Mouse (Mus musculus): ENCODE results near the gene Tmem41a.
"Not testable (repeated sequence)": the region's sequence is repeated elsewhere in the genome, so short reads cannot be mapped to it uniquely, and the experiment has no call there.

Gene Tmem41a

DNA sequence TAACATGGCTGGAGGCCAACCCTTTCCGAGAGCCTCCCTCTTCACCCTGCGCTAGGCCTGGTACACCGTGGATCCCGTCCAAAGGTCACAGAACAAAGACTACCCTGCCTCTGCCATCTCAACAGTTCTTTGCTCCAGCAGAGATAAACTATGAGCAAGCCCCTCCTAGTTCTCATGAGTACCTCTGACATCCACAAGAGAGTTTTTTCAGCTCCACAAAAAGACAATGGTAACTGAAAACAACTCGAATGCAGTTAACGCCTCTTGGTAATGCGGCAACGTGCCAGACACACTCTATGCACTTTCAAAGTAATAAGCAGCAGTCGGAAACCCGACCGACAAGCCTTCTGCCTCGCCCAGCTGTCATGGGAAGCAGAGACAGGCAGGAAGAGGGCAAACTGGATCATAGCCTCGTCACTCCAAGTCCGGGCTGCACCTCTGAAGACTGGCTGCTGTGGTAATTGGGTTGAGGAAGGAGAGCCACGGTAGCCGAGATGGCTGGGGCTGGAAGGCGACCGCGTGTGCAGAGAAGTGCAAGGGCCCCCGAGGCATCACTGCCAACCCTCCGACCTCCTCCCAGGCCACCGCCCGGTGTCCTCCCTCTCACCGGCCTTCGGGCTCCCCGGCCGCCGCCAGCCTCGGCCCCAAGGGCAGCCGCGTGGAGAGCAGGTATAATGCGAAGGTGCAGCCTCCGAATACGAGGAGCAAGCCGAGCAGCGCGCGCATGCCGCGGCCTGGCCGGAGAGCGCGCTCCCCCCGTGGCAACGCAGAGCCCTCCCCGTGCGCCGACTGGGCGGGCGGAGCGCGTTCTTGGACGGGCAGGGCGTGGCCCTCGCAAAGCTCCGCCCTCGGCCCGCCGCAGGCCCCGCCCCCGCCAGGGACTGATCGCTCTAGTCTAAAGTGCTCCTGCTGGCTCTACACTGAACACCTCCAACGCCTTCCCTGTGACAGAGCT, at the start of gene Tmem41a:
TSS of gene Tmem41a (minus strand) at position 792 of the 955 bp plus-strand sequence.
- peak; percentile 83 to 87 for DNase-seq (ENCODE audit: low spot score in 2 of 2)

DNA sequence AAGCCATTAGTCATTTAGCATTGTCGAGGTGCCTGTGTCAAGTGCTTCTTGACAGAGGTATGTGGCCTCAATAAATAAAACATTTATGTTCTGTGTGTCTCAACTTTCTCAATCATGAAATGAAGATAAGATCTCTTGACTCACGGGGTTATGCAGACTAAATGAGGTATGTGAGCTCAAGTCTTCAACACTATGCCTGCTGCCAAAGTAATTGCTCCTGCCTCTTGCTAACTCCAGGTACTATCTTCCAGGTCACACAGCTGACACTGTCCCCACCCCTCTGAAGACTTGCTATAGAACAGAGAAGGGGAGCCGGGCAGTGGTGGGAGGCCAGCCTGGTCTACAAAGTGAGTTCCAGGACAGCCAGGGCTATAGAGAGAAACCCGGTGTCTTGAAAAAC, 49.0 kb upstream of the Tmem41a start:
- no peak for DNase-seq (ENCODE audit: low spot score in 2 of 2)

DNA sequence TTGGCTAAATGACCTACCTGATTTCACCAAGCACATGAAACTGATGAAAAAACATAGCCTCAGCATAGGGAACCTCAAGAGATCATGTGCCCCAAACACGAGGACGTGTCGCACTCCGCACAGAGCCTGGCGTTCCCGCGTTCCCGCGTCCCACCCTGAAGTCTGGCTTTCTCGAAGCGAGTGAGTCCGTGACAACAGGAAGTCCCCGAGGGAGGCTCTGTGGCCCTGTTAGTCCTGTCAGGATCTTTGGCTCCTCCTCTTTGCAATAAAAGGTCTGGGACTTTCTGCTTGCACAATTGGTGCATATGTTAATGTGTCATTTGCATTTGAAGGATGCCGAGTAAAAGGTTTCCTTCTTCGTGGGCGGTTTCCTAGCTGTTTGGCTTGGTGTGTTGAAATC, 48.0 kb upstream of the Tmem41a start, which contains the start of gene Liph:
TSS of gene Liph (minus strand) at position 360 of the 400 bp plus-strand sequence.
- DNase-seq (ENCODE audit: low spot score in 2 of 2), result peak in 1 of 2 experiments; percentile 30

DNA sequence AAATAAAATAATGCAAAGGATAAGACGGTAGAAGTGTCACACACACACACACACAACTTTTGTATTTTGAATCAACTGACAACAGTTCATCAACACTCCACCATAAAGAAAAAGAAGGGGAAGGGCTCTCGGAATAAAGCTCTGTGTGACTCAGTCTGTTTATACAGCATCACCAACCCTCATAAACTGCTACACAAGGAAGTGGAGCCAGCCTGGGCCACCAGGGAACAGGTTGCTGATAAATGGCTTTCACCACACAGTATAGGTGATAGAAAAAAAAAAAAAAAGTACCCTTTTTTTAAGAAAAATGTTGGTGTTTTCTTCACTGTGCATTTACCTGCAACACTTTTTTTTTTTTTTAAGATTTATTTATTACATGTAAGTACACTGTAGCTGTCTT, 44.4 kb upstream of the Tmem41a start:
- DNase-seq (ENCODE audit: low spot score in 2 of 2), result no peak

DNA sequence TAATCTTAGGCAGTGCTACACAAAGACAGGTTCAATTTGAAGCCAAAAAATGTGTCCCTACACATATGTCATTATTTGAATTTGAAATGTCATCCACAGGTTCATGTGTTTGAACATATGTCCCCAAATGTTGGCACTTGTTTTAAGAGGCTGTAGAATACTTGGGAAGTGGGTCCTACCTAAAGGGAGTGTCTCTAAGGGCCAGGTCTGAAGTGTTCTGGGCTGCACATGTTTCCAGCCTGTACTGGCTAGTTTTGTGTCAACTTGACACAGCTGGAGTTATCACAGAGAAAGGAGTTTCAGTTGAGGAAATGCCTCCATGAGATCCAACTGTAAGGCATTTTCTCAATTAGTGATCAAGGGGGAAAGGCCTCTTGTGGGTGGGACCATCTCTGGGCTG, 43.5 kb upstream of the Tmem41a start:
- DNase-seq (ENCODE audit: low spot score in 2 of 2), result not testable (repeated sequence)

DNA sequence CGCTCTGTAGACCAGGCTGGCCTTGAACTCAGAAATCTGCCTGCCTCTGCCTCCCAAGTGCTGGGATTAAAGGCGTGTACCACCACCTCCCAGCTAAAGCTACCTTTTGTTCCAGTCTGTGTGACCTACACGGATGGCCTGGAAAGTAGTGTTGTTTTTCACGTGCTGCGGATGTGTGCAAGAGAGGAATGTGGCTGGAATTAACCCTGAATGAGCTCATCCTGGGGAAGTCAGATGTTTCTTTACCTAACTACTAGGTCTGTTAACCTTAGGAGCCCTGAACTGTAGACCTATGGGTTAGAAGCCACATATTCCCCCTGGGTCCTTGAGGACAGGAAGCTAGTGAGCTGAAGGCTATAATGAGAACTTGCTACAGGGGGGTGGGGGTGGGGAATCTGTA, 40.6 kb upstream of the Tmem41a start:
- no peak for DNase-seq (ENCODE audit: low spot score in 2 of 2)

DNA sequence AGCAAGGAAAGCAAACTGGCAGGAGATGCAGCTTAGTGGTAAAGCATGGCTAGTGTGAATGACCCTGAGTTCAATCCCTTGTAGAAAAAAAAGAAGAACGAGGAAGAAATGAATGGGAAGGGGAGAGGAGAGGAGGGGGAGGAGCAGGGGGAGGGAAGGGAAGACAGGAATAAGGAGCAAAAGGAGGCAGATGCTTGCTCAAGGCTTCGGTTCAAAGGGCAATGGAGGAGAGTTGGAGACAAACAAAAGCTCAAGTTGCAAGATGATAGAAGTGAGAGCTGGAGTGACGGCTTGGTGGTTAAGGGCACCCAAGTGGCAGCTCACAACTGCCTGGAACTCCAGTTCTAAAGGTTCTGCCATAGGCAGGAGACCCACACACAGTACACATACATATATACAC, 38.8 kb upstream of the Tmem41a start:
- no peak for DNase-seq (ENCODE audit: low spot score in 2 of 2)

DNA sequence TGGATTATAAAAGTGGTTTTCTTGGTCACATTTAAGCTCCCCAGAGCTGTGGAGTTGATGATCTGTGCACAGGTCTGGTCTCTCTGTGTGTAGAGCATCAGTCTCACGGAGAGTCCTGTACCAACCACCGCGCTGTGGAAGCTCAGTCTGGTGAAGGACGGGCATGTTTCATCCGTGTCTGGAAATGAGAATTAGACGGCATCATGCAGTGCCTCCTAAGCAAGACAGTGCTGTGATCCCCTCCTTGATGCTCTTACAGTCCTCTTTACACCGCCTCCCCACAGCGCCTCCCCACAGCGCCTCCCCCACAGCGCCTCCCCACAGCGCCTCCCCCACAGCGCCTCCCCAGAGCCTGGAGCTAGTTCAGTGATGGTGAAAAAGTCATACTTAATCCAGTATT, 36.7 kb upstream of the Tmem41a start:
- DNase-seq (ENCODE audit: low spot score in 2 of 2), result no peak

DNA sequence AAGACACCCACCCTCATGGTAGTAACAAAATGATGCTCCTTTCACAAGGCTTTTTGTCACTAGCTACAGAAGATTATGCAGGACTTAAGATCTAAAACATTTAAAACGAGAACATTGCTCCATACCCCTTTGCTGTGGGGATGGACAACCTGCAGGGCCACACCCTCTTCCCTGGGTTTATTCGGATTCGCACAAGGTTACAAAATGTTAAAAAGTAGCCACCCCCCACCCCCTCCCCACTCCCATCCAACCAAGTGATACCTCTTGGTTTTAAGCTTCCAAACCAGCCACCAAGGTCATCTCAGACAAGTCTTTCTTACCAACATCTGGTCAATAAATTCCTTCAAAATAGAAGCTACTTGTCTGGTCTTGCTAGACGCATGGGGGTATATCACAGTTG, 36.2 kb upstream of the Tmem41a start:
- no peak for DNase-seq (ENCODE audit: low spot score in 2 of 2)

DNA sequence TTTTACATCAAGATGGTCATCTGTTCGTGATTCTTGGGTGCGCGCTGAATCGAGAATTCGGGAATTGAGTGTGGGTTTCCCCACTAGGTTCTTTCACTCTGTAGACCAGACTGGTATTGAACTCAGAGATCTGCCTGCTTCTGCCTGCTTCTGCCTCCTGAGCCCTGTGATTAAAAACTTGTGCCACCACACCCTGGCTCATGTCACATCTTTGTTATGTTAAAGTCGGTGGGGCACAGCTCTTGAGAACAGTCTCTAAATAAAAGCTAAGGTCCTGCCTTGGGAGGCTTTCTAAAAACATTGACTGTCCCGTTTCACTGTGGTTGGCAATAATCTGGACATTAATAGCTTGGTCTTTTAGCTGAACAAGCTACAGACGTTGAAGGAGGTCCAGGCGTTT, 35.8 kb upstream of the Tmem41a start:
- no peak for DNase-seq (ENCODE audit: low spot score in 2 of 2)

DNA sequence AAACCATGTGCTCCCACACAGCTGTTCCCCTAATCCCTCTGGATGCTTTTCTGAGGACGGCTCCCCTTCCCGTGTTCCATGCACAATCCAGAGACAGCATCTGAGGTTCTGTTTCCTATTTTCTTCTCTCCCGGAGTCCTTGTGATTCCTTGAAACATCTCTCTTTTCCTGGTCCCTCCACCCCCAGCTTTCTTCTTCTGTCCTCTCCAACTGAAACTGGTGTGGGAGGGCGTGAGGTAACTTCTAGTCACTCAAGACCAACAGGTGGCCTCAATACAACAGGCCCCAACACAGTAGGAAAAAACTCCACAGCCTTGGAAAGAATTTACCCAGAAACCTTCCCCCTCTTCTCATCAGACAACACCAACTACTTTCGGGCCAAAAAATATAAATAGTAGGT, 30.0 kb upstream of the Tmem41a start:
- no peak for DNase-seq (ENCODE audit: low spot score in 2 of 2)

DNA sequence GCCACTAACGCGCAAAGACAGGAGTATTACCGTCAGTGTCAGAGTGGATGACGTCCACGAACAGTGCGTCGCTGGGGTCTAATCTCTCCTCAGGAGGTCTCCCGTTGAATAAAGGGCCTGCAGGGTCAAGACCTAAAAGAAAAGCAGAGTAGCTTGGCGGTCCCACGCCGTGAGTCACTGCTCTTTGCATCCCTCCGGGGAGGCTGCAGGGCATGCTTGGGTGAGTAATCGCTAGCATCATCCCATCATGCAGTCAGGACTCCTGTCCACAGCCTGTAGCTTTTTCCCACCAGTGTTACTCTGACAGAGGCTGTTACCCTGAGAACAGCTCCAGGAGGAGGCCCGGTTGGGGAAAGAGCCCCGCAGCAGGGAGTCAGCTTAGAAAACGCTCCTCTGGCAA, 28.9 kb upstream of the Tmem41a start:
- DNase-seq (ENCODE audit: low spot score in 2 of 2), result peak in 1 of 2 experiments; percentile 18

DNA sequence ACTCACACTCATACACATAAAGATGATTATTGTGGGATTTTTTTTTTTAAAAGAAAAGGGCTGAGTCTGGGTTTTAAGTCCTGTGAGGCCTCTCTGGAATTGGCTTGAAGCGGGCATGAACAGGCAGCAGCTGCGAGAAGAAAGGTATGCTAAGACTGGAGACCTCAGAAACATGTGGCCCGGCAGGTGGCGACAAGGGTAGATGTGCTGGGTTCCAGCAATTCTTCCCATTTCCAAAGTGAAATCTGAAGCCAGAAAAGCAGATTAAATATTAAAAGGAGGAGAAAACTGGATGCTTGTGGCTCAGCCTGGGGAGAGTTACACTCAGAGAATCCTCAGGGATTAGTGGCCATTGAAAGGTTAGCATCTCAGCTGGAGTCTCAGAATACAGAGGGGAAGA, 24.1 kb upstream of the Tmem41a start:
- DNase-seq (ENCODE audit: low spot score in 2 of 2), result no peak

DNA sequence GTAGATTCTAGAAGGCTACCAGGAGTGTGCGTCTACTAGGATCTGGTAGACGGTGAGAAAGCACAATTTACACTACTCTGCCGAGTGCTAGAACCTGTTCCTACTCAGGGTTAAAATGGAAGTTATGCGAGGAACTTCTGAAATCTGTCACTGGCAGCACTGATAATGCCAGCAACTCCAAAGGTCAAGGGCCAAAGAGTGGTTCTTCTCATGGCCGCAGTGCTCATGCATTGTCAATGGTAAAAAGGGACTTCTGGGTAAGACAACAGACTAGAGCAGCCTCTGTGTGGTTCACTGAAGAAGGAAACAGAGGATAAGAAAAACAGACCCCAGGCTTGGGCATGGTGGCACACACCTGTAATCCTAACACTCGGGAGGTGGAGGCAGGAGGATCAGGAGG, 23.2 kb upstream of the Tmem41a start:
- no peak for DNase-seq (ENCODE audit: low spot score in 2 of 2)

DNA sequence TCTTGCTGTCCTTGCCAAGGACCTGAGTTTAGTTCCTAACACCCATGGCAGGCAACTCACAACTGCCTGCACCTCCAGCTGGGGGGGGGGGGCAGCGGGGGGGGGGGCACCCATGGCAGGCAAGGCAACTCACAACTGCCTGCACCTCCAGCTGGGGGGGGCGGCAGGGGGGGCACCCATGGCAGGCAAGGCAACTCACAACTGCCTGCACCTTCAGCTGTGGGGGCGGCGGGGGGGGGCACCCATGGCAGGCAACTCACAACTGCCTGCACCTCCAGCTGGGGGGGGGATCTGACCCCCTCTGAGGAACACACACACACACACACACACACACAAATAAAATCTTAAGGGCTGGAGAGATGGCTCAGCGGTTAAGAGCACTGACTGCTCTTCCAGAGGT, 22.5 kb upstream of the Tmem41a start:
- no peak for DNase-seq (ENCODE audit: low spot score in 2 of 2)

DNA sequence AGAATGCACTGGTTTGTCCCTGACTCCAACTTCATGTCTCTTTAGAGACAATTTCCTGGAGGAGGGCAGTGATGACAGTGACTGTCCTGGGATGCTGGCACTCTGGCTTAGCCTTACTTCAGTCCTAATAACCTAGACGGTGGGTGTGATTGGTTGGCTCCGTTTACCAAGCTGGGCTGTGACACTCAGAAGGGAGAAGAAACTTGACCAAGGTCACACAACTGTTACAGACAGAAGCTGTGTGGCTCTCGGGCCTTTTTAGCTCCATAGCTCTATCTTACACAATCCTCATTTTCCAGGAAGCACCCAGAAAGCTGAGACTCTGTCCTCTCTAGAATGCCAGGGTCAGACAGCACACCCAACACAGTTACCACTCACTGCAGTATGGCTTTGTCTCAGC, 18.2 kb upstream of the Tmem41a start:
- DNase-seq (ENCODE audit: low spot score in 2 of 2), result no peak

DNA sequence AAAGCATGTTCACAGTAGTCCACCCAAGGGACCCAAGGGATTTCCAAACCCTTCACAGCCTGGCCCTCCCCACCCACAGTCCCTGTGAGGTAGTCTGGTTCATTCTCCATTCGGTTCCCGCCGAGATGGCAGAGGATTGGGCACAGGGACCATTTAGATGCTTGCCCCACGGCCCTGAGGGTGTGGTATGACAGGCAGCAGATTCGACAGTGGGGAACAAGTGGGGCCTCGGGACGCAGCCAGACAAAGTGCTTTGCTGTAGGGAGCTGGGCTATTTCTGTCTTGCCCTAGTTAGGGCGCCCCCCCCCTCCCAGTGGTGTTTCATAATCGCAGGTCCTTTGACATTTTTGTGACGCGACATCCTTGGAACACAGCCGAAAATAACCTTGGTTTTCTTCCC, 8.2 kb upstream of the Tmem41a start:
- DNase-seq (ENCODE audit: low spot score in 2 of 2), result peak in 1 of 2 experiments; percentile 61

DNA sequence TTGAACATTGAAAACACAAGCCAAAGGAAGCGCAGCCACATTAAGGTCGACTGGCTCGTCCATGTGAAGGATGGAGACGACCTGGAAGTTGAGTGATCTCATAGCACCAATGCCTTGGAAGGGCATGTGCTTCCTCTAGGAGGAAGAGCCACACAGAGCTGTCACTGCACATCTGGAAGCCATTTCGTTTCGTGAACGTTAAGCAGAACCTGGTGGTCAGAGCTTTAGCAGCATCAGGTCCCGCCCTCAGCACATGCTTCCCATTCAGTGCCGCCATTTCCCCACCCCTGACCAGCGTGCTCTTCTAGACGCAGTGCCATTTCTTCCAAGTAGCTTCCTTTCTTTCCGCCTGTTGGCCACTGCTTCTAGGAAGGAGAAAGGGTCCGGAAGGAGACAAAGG, 18.9 kb downstream of the Tmem41a start:
- no peak for DNase-seq (ENCODE audit: low spot score in 2 of 2)

DNA sequence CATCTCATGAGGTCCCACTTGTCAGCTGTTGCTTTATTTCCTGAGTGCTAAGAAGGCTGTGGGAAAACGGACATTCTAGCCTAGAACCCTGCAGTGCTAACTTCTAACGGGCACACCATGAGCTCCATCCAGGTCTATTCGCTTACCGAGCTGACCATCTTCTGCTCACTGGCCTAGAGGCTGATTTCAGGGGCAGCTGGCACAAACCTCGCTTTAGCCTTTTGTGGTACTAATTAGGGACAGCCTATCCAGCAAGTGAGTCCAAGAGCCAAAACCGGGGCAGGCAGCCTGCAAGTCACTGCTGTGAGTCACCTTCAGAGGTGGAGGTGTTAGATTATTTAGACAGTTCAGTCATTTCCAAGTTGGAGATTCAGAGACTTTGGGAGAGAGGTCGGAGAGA, 30.7 kb downstream of the Tmem41a start:
- DNase-seq (ENCODE audit: low spot score in 2 of 2), result no peak

DNA sequence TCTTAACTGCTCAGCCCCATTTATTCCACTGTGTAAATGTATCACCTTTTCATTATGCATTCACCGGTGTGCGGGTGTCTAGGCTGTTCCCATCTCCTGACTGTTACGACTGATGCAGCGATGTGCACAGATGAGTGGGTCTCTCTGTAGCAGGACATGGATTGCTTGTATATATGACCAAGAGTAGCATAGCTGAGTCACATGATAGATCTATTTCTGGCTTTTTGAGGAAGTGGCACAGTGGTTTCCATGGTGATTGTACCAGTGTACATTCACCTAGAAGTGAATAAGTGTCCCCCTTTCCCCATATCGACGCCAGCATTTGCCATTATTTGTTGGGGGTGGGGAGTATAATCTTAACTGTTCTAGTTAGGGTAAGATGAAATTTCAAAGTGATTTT, 34.0 kb downstream of the Tmem41a start:
- no peak for DNase-seq (ENCODE audit: low spot score in 2 of 2)

DNA sequence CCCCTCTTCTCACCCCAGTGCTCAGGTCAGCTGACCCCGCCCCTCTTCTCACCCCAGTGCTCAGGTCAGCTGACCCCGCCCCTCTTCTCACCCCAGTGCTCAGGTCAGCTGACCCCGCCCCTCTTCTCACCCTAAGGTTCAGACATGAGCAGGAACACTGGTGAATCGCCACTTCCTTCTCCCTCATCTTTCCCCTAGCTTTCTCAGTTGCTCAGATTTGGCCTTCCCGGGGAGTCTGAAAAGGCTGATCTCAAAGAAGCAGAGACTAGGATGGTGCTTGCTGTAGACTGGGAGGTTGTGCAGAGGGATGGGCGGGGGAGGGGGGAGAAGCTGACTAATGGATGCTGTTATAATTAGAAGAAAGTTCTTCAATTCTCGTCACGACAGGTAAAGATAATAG, 38.4 kb downstream of the Tmem41a start:
- DNase-seq (ENCODE audit: low spot score in 2 of 2), result not testable (repeated sequence)

DNA sequence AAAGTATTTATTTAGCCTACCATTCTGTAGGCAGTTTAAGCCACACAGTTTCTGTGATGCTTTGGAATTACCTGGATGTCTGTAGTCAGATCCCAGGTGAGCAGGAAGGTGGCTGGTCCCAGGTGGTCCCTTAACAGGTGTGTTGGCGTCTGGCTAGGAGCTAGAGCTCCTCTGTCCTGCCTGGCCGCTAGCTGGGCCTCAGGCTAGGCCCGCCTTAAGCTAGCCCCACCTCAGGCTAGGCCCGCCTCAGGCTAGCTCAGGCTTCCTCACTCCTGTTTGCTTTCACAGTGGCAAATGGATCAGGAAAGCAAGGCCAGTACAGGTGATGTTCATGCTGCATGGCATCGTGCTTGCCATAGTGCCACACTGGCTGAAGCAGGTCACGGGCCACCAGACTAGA, 40.5 kb downstream of the Tmem41a start:
- no peak for DNase-seq (ENCODE audit: low spot score in 2 of 2)

DNA sequence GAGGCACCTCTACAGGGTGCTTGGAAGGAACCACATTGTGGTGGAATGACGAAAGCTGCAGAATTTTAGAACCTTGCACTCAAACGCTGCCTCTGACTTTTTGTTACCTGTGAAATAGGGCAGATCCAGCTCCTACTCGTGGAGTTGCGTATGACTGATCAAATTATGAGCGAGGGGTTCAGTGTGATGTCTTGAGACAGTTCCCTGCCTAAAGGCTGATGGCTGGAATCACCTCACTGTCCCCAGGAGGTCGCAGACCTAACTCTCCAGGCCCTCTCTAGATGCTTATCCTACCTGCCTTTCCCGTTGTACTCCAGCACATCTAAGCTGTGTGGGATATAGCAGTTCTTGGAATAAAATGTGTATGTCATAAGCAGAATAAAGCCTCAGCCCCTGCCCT, 41.4 kb downstream of the Tmem41a start:
- no peak for DNase-seq (ENCODE audit: low spot score in 2 of 2)

DNA sequence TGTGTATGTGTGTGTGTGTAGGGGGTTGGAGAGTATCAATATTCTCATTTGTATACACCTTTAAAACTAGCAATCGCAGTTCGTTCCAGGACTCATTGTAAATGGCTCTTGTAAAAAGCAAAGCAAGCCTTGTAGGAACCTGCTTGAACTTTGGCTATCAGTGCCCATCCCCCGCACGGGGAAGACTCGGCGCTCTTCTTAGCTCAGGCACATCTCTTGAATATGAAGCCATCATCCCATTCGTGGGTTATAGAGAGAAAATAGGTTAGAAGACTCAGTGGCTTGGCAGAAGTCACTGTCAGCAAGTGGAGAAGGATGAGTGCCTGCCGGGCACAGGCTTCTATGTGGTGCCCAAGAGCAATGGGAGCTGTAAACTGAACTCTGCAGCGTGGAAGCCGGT, 42.7 kb downstream of the Tmem41a start:
- no peak for DNase-seq (ENCODE audit: low spot score in 2 of 2)

Data from urinary bladder, postnatal 4 days (tissue).